Mouse (Mus musculus): Measurements from ENCODE around the gene Amz1. TPM values are rescaled to one million over a fixed set of nuclear protein-coding genes. Genes with fewer than 3 reads are reported as not detected.

The Amz1 gene
- 5.9 to 9.0 TPM (median 6.8 TPM) in 4 replicates for total RNA-seq (2023; ENCODE audit: inconsistent age)

DNA sequence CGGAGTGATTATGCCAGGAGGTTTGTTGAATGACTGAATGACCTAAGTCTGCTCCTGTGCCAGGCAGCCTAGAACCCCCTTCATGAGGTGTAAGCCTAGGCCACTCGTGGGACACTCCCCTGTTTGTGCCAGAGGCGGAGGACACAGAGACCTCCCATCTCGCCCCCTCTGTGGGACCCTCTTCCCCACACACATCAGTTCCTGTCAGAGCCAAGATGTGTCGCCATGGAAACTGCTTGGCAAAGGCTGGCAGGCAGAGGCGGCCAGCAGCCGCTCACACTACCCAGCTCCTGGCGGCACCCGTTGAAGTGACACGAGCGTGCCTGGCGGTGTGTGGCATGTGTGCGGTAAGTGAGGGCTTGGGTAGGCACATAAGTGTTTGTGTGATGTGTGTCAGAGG, at the start of gene Amz1:
Amz1 (plus strand) TSS at position 306 of the 400 bp plus-strand sequence.

DNA sequence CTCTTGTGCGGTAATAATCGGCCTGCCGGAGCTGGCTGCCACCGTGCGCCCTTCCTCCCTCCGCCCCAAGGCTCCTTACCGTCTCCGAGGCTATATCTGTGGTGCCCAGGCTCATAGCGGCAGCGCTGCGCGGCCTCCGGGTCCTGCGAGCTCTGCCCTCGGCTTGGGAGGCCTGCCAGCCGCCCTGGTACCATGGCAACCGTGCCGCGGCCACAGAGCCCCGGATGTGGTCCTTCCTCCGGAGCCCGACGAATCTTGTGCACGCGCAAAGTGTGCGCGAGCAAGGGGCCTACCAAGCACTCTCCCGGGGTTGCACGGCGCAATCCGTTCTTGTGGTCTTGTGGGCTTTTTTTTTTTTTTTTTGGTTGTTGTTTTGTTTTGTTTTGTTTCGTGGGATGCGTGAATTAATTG, 21.8 kb upstream of the Amz1 start, which contains the start of gene Iqce:
Iqce (minus strand) TSS at position 276 of the 411 bp plus-strand sequence.

DNA sequence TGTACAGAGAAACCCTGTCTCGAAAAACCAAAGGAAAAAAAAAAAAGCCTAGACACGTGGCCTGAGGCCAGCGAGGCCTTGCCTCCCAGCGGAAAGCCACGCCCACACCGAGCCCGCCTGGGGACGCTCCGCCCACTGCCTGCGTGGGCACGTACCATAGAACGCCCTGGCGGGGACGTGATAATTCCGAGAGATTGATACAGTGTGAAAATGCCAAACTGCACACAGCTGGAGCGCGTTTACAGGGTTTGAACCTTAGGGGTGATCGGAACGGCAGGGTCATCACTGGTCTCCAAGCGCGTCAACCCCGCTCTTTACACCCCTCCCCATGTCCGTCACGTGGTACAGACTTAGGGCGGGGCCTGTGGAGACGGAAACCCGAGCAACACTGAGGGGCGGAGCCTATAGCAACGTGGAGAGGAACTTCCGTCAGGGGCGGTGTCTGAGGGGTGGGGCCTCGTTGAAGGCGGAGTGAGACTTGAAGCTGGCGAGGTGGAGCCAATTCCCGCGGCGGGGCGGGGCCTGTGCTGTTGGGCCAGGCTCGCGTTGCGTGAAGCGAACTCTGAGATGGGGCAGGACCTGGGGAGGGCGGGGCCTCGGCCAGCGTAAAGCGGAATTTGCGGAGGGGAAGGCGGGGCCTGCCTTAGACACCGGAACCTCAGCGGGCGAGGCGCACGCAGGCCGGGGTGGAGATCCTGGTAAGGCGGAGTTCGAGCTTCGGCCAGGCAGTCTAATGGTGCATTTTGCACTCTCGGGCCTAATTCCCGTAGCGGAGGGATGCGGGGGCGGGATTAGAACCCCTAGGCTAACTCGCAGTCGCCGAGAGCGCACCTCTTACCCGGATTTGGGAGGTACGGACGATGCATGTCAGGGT, 19.3 kb upstream of the Amz1 start, which contains the start of gene Brat1:
Brat1 (plus strand) TSS at position 634 of the 874 bp plus-strand sequence.

Other genes with a start within 250 kb of the Amz1 start
- gene Chst12, start 218.6 kb upstream of the Amz1 start, total RNA-seq (2023; ENCODE audit: inconsistent age): 18.4 to 21.5 TPM (median 19.0 TPM) in 4 replicates
- not detected in 4 replicates for gene Grifin, start 159.1 kb upstream of the Amz1 start, total RNA-seq (2023; ENCODE audit: inconsistent age)
- gene Lfng, start 116.8 kb upstream of the Amz1 start, total RNA-seq (2023; ENCODE audit: inconsistent age): 19.8 to 28.7 TPM (median 23.1 TPM) in 4 replicates
- 102 to 112 TPM (median 108 TPM) in 4 replicates for gene Ttyh3, start 75.1 kb upstream of the Amz1 start, total RNA-seq (2023; ENCODE audit: inconsistent age)
- gene Iqce, start 21.7 kb upstream of the Amz1 start, total RNA-seq (2023; ENCODE audit: inconsistent age): 28.1 to 38.7 TPM (median 32.8 TPM) in 4 replicates
- gene Brat1, start 19.1 kb upstream of the Amz1 start, total RNA-seq (2023; ENCODE audit: inconsistent age): 25.5 to 28.9 TPM (median 26.3 TPM) in 4 replicates
- 26.5 to 31.5 TPM (median 27.5 TPM) in 4 replicates for gene Gna12, start 106.3 kb downstream of the Amz1 start, total RNA-seq (2023; ENCODE audit: inconsistent age)